Mouse (Mus musculus) neural tube, embryonic 11.5 days (tissue): ENCODE results near the gene Traf6. TPM values are rescaled to one million over a fixed set of nuclear protein-coding genes. Genes with fewer than 3 reads are reported as not detected.

Source experiments
- ATAC-seq: fragments of 200-750 bp; cut with Nextera tagmentation; 2 replicates; pipeline ENCODE4 v1.8.0; 2017; ENCODE audit warnings: moderate number of reproducible peaks, mild to moderate bottlenecking, moderate TSS enrichment, moderate library complexity; ENCODE audit not compliant: insufficient read depth, low FRiP score, low TSS enrichment
- DNase-seq: peaks from one replicate; pipeline ENCODE4 v3.0.0-alpha.2; 2015; ENCODE audit warnings: low spot score
- H3K27ac ChIP-seq: fragments of 300-500 bp; sonication (generic); 2 replicates; pipeline ENCODE4 v1.5.1; 2014; ENCODE audit warnings: low read depth, mild to moderate bottlenecking, low read length
- H3K27me3 ChIP-seq: fragments of 300-500 bp; sonication (generic); 2 replicates; pipeline ENCODE4 v1.6.1; 2014; ENCODE audit warnings: mild to moderate bottlenecking, low read length, mixed read lengths; ENCODE audit not compliant: control insufficient read depth, insufficient read depth
- H3K36me3 ChIP-seq: fragments of 300-500 bp; sonication (generic); 2 replicates; pipeline ENCODE4 v1.6.1; 2014; ENCODE audit warnings: mild to moderate bottlenecking, low read length, moderate library complexity, mixed read lengths; ENCODE audit not compliant: control insufficient read depth, insufficient read depth
- H3K4me1 ChIP-seq: fragments of 300-500 bp; sonication (generic); 2 replicates; pipeline ENCODE4 v1.6.1; 2014; ENCODE audit warnings: low read length, mixed read lengths; ENCODE audit not compliant: control insufficient read depth, insufficient read depth
- H3K4me2 ChIP-seq: fragments of 300-500 bp; sonication (generic); 2 replicates; pipeline ENCODE4 v1.6.1; 2014; ENCODE audit warnings: low read depth, mild to moderate bottlenecking, moderate library complexity
- H3K4me3 ChIP-seq: fragments of 300-500 bp; sonication (generic); 2 replicates; pipeline ENCODE4 v1.5.1; 2014; ENCODE audit warnings: low read depth, low read length
- H3K9ac ChIP-seq: fragments of 300-500 bp; sonication (generic); 2 replicates; pipeline ENCODE4 v1.6.1; 2014; ENCODE audit warnings: mild to moderate bottlenecking, low read length
- H3K9me3 ChIP-seq: fragments of 300-500 bp; sonication (generic); 2 replicates; pipeline ENCODE4 v1.6.1; 2016; ENCODE audit warnings: low read length; ENCODE audit not compliant: control insufficient read depth
- WGBS: fragments of 180-500 bp; shearing (Covaris S2); extraction: QIAGEN DNeasy Blood & Tissue Kit; methylation state at CpG from one replicate; pipeline ENCODE4 v1.1.7; 2014; 5-methylcytosine and 5-hydroxymethylcytosine counted together
- polyA plus RNA-seq: library from polyadenylated mRNA; unstranded; fragments of >200 nt; fragmentation: Nextera tagmentation; extraction: Ambion mirVana; gene quantifications from 2 replicates; pipeline ENCODE4 v1.2.1, GENCODE M21; 2014

Gene Traf6
- 19.2 and 22.0 TPM in 2 replicates for polyA plus RNA-seq

DNA sequence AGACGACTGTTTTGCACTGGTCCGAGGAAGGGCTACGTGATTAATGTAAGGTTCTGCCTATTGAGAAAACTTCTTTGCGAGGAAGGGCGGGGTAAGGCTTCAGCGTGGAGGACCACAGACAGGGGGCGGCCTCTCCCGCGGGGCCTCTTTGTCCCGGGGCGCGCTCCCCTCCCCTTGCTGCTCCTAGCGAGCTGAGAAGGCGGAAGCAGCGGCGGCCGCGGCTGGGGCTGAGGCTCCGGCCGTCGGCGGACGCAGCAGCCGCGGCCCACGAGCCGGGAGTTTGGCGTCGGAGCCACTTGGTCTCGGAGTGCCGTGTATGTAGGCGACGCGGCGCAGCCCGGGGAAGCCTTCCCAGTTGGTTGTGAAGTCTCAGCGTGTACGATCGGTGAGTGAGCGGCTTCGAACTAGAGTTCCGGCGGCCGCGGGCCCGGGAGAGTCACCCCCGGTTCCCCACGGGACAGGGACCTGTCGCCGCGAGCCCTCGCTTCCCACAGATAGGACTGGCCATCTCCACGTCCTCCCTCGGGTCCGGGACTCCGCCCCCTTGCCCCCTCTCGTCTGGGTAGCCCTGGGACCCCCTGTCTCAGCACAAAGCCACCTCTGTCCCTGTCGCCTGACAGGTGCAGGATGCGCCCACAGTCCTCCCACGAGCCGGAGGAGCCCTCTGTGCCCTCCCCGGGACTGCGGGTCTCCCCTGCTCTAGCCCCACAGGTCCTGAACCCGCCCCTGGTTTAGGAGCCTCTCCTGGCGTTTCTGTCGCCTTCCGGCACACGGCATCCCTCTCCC, at the start of gene Traf6:
Traf6 (plus strand) TSS at position 194 of the 786 bp plus-strand sequence.
- WGBS: under 1% methylated on average over 68 of the region's 68 CpGs
- peaks cover 2% of the 10 kb centered on the region; the same call in 1 of the 2 replicates for H3K36me3 ChIP-seq
- peak; percentile 89 for ATAC-seq

GRCm38 (mm10) chr2:101638979-101639839, 39.0 kb upstream of the Traf6 start:
- Histone ChIP-seq H3K4me2 (no peak overlapping the region), H3K4me1 (0 out of 2 replicates have a peak, but pooled peaks cover 2% of the 10 kb centered on the region), H3K27me3 (no peaks in the 10 kb centered on the region), H3K9me3 (no peaks in the 10 kb centered on the region), H3K27ac (no peak overlapping the region), H3K36me3 (no peaks in the 10 kb centered on the region), H3K9ac (no peak overlapping the region), H3K4me3 (no peak overlapping the region)
- WGBS: 39% methylated on average over 7 of the region's 7 CpGs
- ATAC-seq: peak; percentile 45; the same call in 1 of the 2 replicates
- peak; percentile 47 for DNase-seq

More for the DNA sequence above, at the start of gene Traf6:
- no peaks in the 10 kb centered on the region for H3K9me3 ChIP-seq
- no peaks in the 10 kb centered on the region for H3K27me3 ChIP-seq
- peak within 1 kb of the TSS; percentile 94 for H3K9ac ChIP-seq
- peak within 1 kb of the TSS; percentile 35; the same call in 1 of the 2 replicates for H3K27ac ChIP-seq
- peak within 1 kb of the TSS; percentile 40 for H3K4me2 ChIP-seq
- peak; percentile 90 for DNase-seq
- peak within 1 kb of the TSS; percentile 94 for H3K4me3 ChIP-seq
- 0 out of 2 replicates have a peak, but pooled peaks cover 4% of the 10 kb centered on the region for H3K4me1 ChIP-seq

DNA sequence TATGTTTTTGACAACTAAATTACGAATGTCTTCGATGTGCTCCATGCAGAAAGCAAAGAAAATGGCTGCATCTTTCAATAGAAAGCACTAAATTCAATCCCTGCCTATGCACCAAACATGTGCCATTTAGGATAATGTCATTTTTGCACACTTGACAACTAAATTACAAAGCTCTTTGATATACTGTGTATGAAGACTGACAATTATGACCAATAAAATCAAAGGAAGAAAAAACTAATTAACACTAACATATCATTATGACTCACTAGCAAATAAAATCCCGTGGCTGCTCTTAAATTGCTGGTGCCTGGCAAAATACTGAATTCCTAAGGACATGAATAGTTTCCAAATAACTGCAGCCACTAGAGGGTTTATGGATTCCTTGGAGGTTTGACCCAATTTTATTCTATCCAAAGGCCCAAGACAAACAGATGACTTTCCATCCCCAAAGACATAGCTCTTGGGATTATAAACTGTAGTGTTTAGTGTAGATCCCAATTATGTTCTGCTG, 38.3 kb upstream of the Traf6 start:
- H3K36me3 ChIP-seq: no peaks in the 10 kb centered on the region
- no peak overlapping the region for H3K4me3 ChIP-seq
- H3K4me2 ChIP-seq: no peak overlapping the region
- no peaks in the 10 kb centered on the region for H3K9me3 ChIP-seq
- no peak overlapping the region for H3K27ac ChIP-seq
- no peaks in the 10 kb centered on the region for H3K27me3 ChIP-seq
- WGBS: 88% methylated on average over 3 of the region's 3 CpGs
- no peak overlapping the region for H3K9ac ChIP-seq
- 0 out of 2 replicates have a peak, but pooled peaks cover 2% of the 10 kb centered on the region for H3K4me1 ChIP-seq
- ATAC-seq: no peak
- DNase-seq: no peak

- no peak overlapping the region for H3K4me3 ChIP-seq
- H3K36me3 ChIP-seq: no peaks in the 10 kb centered on the region
- H3K27ac ChIP-seq: no peak overlapping the region
- no peaks in the 10 kb centered on the region for H3K4me1 ChIP-seq
- no peak overlapping the region for H3K9ac ChIP-seq
- H3K9me3 ChIP-seq: no peaks in the 10 kb centered on the region
- ATAC-seq (no peak), DNase-seq (no peak)
- H3K4me2 ChIP-seq: no peak overlapping the region
- no peaks in the 10 kb centered on the region for H3K27me3 ChIP-seq
- 92% methylated on average over 1 of the region's 1 CpGs for WGBS
Observed at GRCm38 (mm10) chr2:101645841-101646240, 32.4 kb upstream of the Traf6 start.

DNA sequence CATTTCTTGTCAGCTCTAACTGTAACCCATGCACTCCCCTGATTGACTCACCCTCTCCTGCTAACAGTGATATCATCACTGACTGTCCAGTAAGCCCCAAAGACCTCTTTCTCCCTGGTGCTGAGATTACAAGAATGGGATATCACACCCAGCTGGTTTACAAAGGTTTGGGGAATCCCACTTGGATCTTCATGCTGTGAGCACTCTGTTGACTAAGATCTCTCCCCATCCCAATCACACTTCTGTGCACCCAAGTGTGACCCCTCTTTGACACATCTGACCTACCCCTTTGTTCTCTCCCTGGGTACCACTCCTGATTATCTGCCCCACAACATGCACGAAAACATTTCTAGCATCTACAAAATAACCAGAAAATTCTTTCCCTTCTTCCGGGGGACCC, 29.9 kb upstream of the Traf6 start:
- Histone ChIP-seq H3K9ac (no peak overlapping the region), H3K27me3 (no peaks in the 10 kb centered on the region), H3K4me3 (no peak overlapping the region), H3K27ac (no peak overlapping the region), H3K4me2 (no peak overlapping the region), H3K36me3 (no peaks in the 10 kb centered on the region), H3K9me3 (no peaks in the 10 kb centered on the region), H3K4me1 (no peaks in the 10 kb centered on the region)
- WGBS: 86% methylated on average over 2 of the region's 2 CpGs
- no peak for ATAC-seq
- no peak for DNase-seq

DNA sequence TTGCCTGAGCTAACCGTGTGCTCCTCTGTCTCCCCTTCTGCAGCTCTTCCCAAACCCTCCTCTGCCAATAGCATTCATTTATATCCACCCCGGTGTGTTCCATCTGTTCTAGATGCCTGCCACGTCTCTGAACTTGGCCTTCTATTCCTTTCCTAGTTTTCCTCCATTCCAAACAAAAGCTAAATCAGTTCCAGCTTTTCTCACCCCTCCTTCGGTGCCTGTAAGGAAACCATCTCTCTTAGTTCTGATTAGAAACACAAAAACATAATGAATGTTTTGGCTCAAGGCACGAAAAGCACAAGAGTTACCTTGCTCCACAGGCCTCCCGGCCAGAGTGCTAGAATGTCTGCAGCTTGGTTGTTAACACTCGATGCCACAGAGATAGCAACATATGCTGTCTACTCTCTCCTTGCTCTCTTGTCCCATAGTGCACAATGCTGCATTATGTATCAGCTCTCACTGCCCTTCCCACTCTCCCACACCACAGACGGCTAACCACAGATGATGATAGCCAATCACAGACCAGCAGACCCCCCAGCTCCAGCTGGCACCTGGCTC, 29.0 kb upstream of the Traf6 start, which contains the start of the genes Rag1 and B230118H07Rik:
Rag1 (minus strand) TSS at position 388 of the 558 bp plus-strand sequence.
B230118H07Rik (minus strand) TSS at position 419 of the 558 bp plus-strand sequence.
- no peaks in the 10 kb centered on the region for H3K4me1 ChIP-seq
- H3K27me3 ChIP-seq: no peaks in the 10 kb centered on the region
- ATAC-seq (no peak), DNase-seq (no peak)
- H3K4me3 ChIP-seq: no peak within 1 kb of the TSS
- no peak within 1 kb of the TSS for H3K9ac ChIP-seq
- H3K27ac ChIP-seq: no peak within 1 kb of the TSS
- H3K36me3 ChIP-seq: no peaks in the 10 kb centered on the region
- H3K9me3 ChIP-seq: no peaks in the 10 kb centered on the region
- no peak within 1 kb of the TSS for H3K4me2 ChIP-seq
- 47% methylated on average over 8 of the region's 8 CpGs for WGBS

GRCm38 (mm10) chr2:101650446-101650845, 27.8 kb upstream of the Traf6 start:
- ATAC-seq: no peak
- Histone ChIP-seq H3K9me3 (no peaks in the 10 kb centered on the region), H3K4me1 (no peaks in the 10 kb centered on the region), H3K4me3 (no peak overlapping the region), H3K4me2 (no peak overlapping the region), H3K36me3 (no peaks in the 10 kb centered on the region), H3K27me3 (no peaks in the 10 kb centered on the region), H3K27ac (no peak overlapping the region), H3K9ac (no peak overlapping the region)
- 65% methylated on average over 1 of the region's 1 CpGs for WGBS
- DNase-seq: no peak

- 0 out of 2 replicates have a peak overlapping the region, but pooled peaks have one; percentile 6 for H3K4me3 ChIP-seq
- peak; percentile 75 for ATAC-seq
- no peaks in the 10 kb centered on the region for H3K27me3 ChIP-seq
- no peaks in the 10 kb centered on the region for H3K9me3 ChIP-seq
- WGBS: 45% methylated on average over 14 of the region's 14 CpGs
- peak; percentile 22 for DNase-seq
- no peaks in the 10 kb centered on the region for H3K4me1 ChIP-seq
- no peak overlapping the region for H3K9ac ChIP-seq
- peak overlapping the region; percentile 27 for H3K4me2 ChIP-seq
- H3K27ac ChIP-seq: no peak overlapping the region
- no peaks in the 10 kb centered on the region for H3K36me3 ChIP-seq
Observed at GRCm38 (mm10) chr2:101652204-101652920, 25.9 kb upstream of the Traf6 start.
